Mouse (Mus musculus): ENCODE measurements around the gene Dupd1.

The Dupd1 gene

GRCm38 (mm10) chr14:21722021-21722698, 7.8 kb upstream of the Dupd1 start:
- no peak for DNase-seq (ENCODE audit: low spot score in 2 of 2)

- no peak for DNase-seq (ENCODE audit: low spot score in 2 of 2)
Observed at GRCm38 (mm10) chr14:21720430-21721205, 6.2 kb upstream of the Dupd1 start.

- DNase-seq (ENCODE audit: low spot score in 2 of 2), result no peak
Observed at GRCm38 (mm10) chr14:21719646-21720383, 5.4 kb upstream of the Dupd1 start.

- DNase-seq (ENCODE audit: low spot score in 2 of 2), result no peak
Observed at GRCm38 (mm10) chr14:21711231-21711630, 3.1 kb downstream of the Dupd1 start.

GRCm38 (mm10) chr14:21709545-21709944, 4.8 kb downstream of the Dupd1 start:
- DNase-seq (ENCODE audit: low spot score in 2 of 2), result no peak

GRCm38 (mm10) chr14:21706759-21707571, 7.4 kb downstream of the Dupd1 start:
- peak in 1 of 2 experiments; percentile 15 for DNase-seq (ENCODE audit: low spot score in 2 of 2)

- no peak for DNase-seq (ENCODE audit: low spot score in 2 of 2)
Observed at GRCm38 (mm10) chr14:21705462-21705861, 8.9 kb downstream of the Dupd1 start.

GRCm38 (mm10) chr14:21703255-21703654, 11.1 kb downstream of the Dupd1 start:
- no peak for DNase-seq (ENCODE audit: low spot score in 2 of 2)

GRCm38 (mm10) chr14:21702691-21703090, 11.7 kb downstream of the Dupd1 start:
- no peak for DNase-seq (ENCODE audit: low spot score in 2 of 2)

- DNase-seq (ENCODE audit: low spot score in 2 of 2), result no peak
Observed at GRCm38 (mm10) chr14:21696186-21696830, 18.1 kb downstream of the Dupd1 start.

GRCm38 (mm10) chr14:21695020-21695419, 19.4 kb downstream of the Dupd1 start:
- DNase-seq (ENCODE audit: low spot score in 2 of 2), result no peak

GRCm38 (mm10) chr14:21691070-21691469, 23.3 kb downstream of the Dupd1 start:
- DNase-seq (ENCODE audit: low spot score in 2 of 2), result no peak

GRCm38 (mm10) chr14:21686376-21687279, 27.7 kb downstream of the Dupd1 start:
- DNase-seq (ENCODE audit: low spot score in 2 of 2), result no peak

GRCm38 (mm10) chr14:21685411-21686146, 28.8 kb downstream of the Dupd1 start:
- DNase-seq (ENCODE audit: low spot score in 2 of 2), result no peak

GRCm38 (mm10) chr14:21683834-21684233, 30.5 kb downstream of the Dupd1 start:
- DNase-seq (ENCODE audit: low spot score in 2 of 2), result no peak

- DNase-seq (ENCODE audit: low spot score in 2 of 2), result peak; percentile 69 to 74
Observed at GRCm38 (mm10) chr14:21682681-21683129, 31.7 kb downstream of the Dupd1 start.

GRCm38 (mm10) chr14:21679631-21680201, 34.7 kb downstream of the Dupd1 start:
- no peak for DNase-seq (ENCODE audit: low spot score in 2 of 2)

- DNase-seq (ENCODE audit: low spot score in 2 of 2), result peak; percentile 23 to 32
Observed at GRCm38 (mm10) chr14:21678509-21679285, 35.7 kb downstream of the Dupd1 start.
